Mouse (Mus musculus) spleen, postnatal 4 days (tissue): Measurements from ENCODE around the gene Smad6.

Experiments
- DNase-seq, 2 experiments: peaks; one replicate each; pipeline ENCODE4 v3.0.0; 2022; ENCODE audit warnings: low spot score in 2 of 2

The Smad6 gene

GRCm38 (mm10) chr9:63912051-63912450 lies 109.8 kb downstream of the Smad6 start:
- no peak for DNase-seq

- peak; percentile 72 to 91 for DNase-seq
These were observed 112.2 kb downstream of the Smad6 start for GRCm38 (mm10) chr9:63909618-63910017.

GRCm38 (mm10) chr9:63904543-63904942 lies 117.3 kb downstream of the Smad6 start:
- DNase-seq, result no peak
